Mouse (Mus musculus) heart, embryonic 16.5 days (tissue): ENCODE measurements at regions not wholly inside any gene's neighbourhood (a gene's known extent, or its start where the extent isn't known, plus 50 kb on each side); places are given as distances from the start of the nearest gene placed in this dataset.

Experiments used
- ATAC-seq: fragments of 200-750 bp; cut with Nextera tagmentation; replicated peaks from 2 replicates; pipeline ENCODE4 v1.8.0; 2017; ENCODE audit warnings: moderate number of reproducible peaks; ENCODE audit not compliant: insufficient read depth, low FRiP score; ENCODE audit errors: extremely low read depth
- H3K27ac ChIP-seq: fragments of 300-500 bp; sonication (generic); 2 replicates; pipeline ENCODE4 v1.5.1; 2014; ENCODE audit warnings: mild to moderate bottlenecking, low read length, control low read depth, moderate library complexity
- H3K27me3 ChIP-seq: fragments of 300-500 bp; sonication (generic); 2 replicates; pipeline ENCODE4 v1.6.1; 2014; ENCODE audit warnings: low read length, mixed read lengths; ENCODE audit not compliant: control insufficient read depth, insufficient read depth
- H3K36me3 ChIP-seq: fragments of 300-500 bp; sonication (generic); 2 replicates; pipeline ENCODE4 v1.6.1; 2014; ENCODE audit not compliant: control insufficient read depth, insufficient read depth
- H3K4me1 ChIP-seq: fragments of 300-500 bp; sonication (generic); 2 replicates; pipeline ENCODE4 v1.6.1; 2014; ENCODE audit warnings: low read length, mixed read lengths; ENCODE audit not compliant: control insufficient read depth, insufficient read depth
- H3K4me2 ChIP-seq: fragments of 300-500 bp; sonication (generic); 2 replicates; pipeline ENCODE4 v1.6.1; 2014; ENCODE audit warnings: low read depth, mild to moderate bottlenecking, control low read depth, low read length
- H3K4me3 ChIP-seq: fragments of 300-500 bp; sonication (generic); 2 replicates; pipeline ENCODE4 v1.5.1; 2014; ENCODE audit warnings: mild to moderate bottlenecking, control low read depth, low read length
- H3K9ac ChIP-seq: fragments of 300-500 bp; sonication (generic); 2 replicates; pipeline ENCODE4 v1.6.1; 2014; ENCODE audit warnings: low read length, control low read depth
- H3K9me3 ChIP-seq: fragments of 300-500 bp; sonication (generic); replicated peaks from 2 replicates; pipeline ENCODE4 v1.6.1; 2016; ENCODE audit warnings: low read length; ENCODE audit not compliant: control insufficient read depth
- WGBS: fragments of 180-500 bp; shearing (Covaris S2); extraction: QIAGEN DNeasy Blood & Tissue Kit; methylation state at CpG from one replicate; pipeline ENCODE4 v1.1.7; 2014; 5-methylcytosine and 5-hydroxymethylcytosine counted together

- Histone ChIP-seq H3K36me3 (no peaks in the 10 kb centered on the region), H3K9me3 (no peaks in the 10 kb centered on the region; the same call in 1 of the 2 replicates), H3K4me1 (no peaks in the 10 kb centered on the region), H3K9ac (no peak overlapping the region), H3K4me2 (no peak overlapping the region), H3K4me3 (no peak overlapping the region), H3K27me3 (no peaks in the 10 kb centered on the region), H3K27ac (no peak overlapping the region)
- ATAC-seq = no peak
- WGBS = 72% methylated on average over 9 of the region's 9 CpGs
Measured at GRCm38 (mm10) chr1:35331602-35332339, 482.0 kb downstream of the Plekhb2 start.

DNA sequence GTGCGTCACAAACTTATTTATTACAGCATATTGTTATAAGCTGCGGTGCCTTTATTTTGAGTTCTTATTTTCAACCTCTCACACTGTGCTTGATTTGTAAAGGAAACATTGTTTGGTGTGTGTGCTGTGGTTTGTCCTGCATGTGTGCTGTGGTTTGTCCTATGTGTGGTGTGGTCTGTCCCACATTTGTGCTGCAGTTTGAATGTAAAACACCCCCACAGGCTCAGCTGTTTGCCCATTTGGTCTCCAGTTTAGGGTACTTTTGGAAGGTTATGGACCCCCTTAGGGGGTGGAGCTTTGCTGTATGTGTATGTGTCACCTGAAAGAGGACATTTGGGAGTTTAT, 482.5 kb downstream of the Plekhb2 start:
- H3K27me3 ChIP-seq = no peaks in the 10 kb centered on the region
- no peak overlapping the region for H3K27ac ChIP-seq
- H3K4me2 ChIP-seq = no peak overlapping the region
- no peak overlapping the region for H3K4me3 ChIP-seq
- no peaks in the 10 kb centered on the region for H3K9me3 ChIP-seq
- ATAC-seq = no peak
- no peaks in the 10 kb centered on the region for H3K36me3 ChIP-seq
- no peaks in the 10 kb centered on the region for H3K4me1 ChIP-seq
- no peak overlapping the region for H3K9ac ChIP-seq
- 85% methylated on average over 2 of the region's 2 CpGs for WGBS

DNA sequence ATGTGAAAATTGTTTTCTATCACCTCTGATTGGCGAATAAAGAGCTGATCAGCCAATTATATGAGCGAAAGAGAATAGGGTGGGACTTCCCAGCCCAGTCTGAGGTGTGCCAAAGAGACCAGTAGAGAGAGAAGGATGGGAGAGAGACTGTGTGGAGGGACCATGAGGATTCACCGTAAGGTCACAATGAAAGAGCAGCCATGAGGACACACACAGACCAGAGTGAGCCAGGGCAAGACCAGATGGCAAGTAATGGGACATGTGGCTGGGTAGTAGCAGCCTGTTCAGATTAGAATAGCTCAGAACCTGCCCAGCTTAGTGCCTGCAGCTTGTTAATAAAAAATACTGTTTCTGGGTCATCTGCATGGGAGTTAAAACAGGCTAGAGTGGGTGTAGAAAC, 487.9 kb downstream of the Plekhb2 start:
- Histone ChIP-seq H3K9ac (no peak overlapping the region), H3K36me3 (no peaks in the 10 kb centered on the region), H3K27me3 (no peaks in the 10 kb centered on the region), H3K9me3 (no peaks in the 10 kb centered on the region), H3K4me3 (no peak overlapping the region), H3K27ac (no peak overlapping the region), H3K4me2 (no peak overlapping the region), H3K4me1 (no peaks in the 10 kb centered on the region)
- WGBS = 76% methylated on average over 3 of the region's 3 CpGs
- no peak for ATAC-seq

- Histone ChIP-seq H3K9me3 (no peaks in the 10 kb centered on the region), H3K9ac (no peak overlapping the region), H3K27ac (no peak overlapping the region), H3K4me2 (no peak overlapping the region), H3K27me3 (no peaks in the 10 kb centered on the region), H3K4me1 (no peaks in the 10 kb centered on the region), H3K4me3 (no peak overlapping the region), H3K36me3 (no peaks in the 10 kb centered on the region)
- ATAC-seq = no peak
- 62% methylated on average over 3 of the region's 3 CpGs for WGBS
Measured at GRCm38 (mm10) chr1:35338184-35338583, 488.4 kb downstream of the Plekhb2 start.

- Histone ChIP-seq H3K27me3 (no peaks in the 10 kb centered on the region), H3K9ac (no peak overlapping the region), H3K27ac (no peak overlapping the region), H3K4me2 (no peak overlapping the region), H3K4me3 (no peak overlapping the region), H3K9me3 (no peaks in the 10 kb centered on the region), H3K4me1 (no peaks in the 10 kb centered on the region), H3K36me3 (no peaks in the 10 kb centered on the region)
- no peak for ATAC-seq
- WGBS = 56% methylated on average over 1 of the region's 1 CpGs
Measured at GRCm38 (mm10) chr1:35344539-35344938, 494.8 kb downstream of the Plekhb2 start.

GRCm38 (mm10) chr1:35348294-35348693, 498.5 kb downstream of the Plekhb2 start:
- no peaks in the 10 kb centered on the region for H3K36me3 ChIP-seq
- no peak overlapping the region for H3K4me3 ChIP-seq
- no peak overlapping the region for H3K4me2 ChIP-seq
- no peaks in the 10 kb centered on the region for H3K27me3 ChIP-seq
- H3K27ac ChIP-seq = no peak overlapping the region
- H3K9ac ChIP-seq = no peak overlapping the region
- H3K9me3 ChIP-seq = no peaks in the 10 kb centered on the region
- 66% methylated on average over 4 of the region's 4 CpGs for WGBS
- no peaks in the 10 kb centered on the region for H3K4me1 ChIP-seq
- no peak for ATAC-seq

DNA sequence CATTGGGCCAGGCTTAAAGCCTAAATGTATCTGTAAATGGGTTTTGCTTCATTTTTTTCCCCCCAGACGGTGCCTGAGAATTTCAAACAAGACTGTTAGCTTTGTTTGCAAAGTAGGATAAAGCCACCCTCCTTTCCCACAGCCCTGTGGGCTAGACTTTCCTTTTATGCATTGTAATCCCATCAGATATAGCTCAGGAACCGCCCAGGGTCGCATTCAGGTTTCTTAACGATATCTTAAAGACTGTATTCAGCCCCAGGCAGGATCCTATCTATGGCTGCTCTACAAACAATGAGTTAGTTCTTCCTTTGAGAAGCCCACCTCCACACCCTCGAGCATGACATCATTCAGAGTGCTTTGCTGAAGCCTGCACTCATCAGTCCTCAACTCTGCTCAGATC, 509.2 kb downstream of the Plekhb2 start:
- WGBS = 41% methylated on average over 5 of the region's 5 CpGs
- Histone ChIP-seq H3K9ac (no peak overlapping the region), H3K36me3 (no peaks in the 10 kb centered on the region), H3K27me3 (no peaks in the 10 kb centered on the region), H3K4me1 (no peaks in the 10 kb centered on the region), H3K27ac (no peak overlapping the region), H3K9me3 (no peaks in the 10 kb centered on the region), H3K4me3 (no peak overlapping the region), H3K4me2 (no peak overlapping the region)
- no peak for ATAC-seq

DNA sequence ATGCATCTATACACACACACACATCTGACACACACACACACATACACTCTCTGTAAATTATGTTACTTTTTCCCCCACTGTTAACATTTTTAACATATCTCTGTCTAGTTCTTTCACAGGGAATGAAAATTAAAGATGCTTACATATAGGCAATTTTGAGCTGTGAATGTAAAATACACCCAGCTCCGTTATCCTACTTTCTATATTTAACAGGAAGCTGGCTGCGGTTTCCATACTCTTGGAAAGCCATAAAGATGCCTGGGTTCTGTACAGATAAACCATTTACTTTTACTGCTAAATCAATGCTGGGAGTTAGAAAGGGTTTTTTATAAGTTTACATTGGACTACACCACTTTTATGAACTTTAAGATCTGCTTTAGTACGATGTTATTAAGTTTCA, 511.7 kb downstream of the Plekhb2 start:
- H3K27ac ChIP-seq = no peak overlapping the region
- H3K4me1 ChIP-seq = no peaks in the 10 kb centered on the region
- H3K36me3 ChIP-seq = no peaks in the 10 kb centered on the region
- no peaks in the 10 kb centered on the region for H3K27me3 ChIP-seq
- no peak for ATAC-seq
- no peak overlapping the region for H3K4me2 ChIP-seq
- no peak overlapping the region for H3K9ac ChIP-seq
- no peaks in the 10 kb centered on the region for H3K9me3 ChIP-seq
- 67% methylated on average over 3 of the region's 3 CpGs for WGBS
- no peak overlapping the region for H3K4me3 ChIP-seq

GRCm38 (mm10) chr1:35362836-35363235, 513.1 kb downstream of the Plekhb2 start:
- H3K9me3 ChIP-seq = no peaks in the 10 kb centered on the region
- no peak for ATAC-seq
- no peaks in the 10 kb centered on the region for H3K4me1 ChIP-seq
- H3K27me3 ChIP-seq = no peaks in the 10 kb centered on the region
- WGBS = 64% methylated on average over 3 of the region's 3 CpGs
- no peak overlapping the region for H3K4me3 ChIP-seq
- no peak overlapping the region for H3K9ac ChIP-seq
- no peaks in the 10 kb centered on the region for H3K36me3 ChIP-seq
- no peak overlapping the region for H3K27ac ChIP-seq
- no peak overlapping the region for H3K4me2 ChIP-seq
